Mouse (Mus musculus) limb, embryonic 10.5 days (tissue): ENCODE measurements around the gene Aarsd1. TPM values are rescaled to one million over a fixed set of nuclear protein-coding genes. Genes with fewer than 3 reads are reported as not detected.
A peak's percentile ranks its signal among the peaks of the same experiment; 100 is the strongest.
"Not testable (repeated sequence)": the region's sequence is repeated elsewhere in the genome, so short reads cannot be mapped to it uniquely, and the experiment has no call there.

ENCODE experiments used
- DNase-seq: peaks from one replicate; pipeline ENCODE4 v3.0.0-alpha.2; 2017; ENCODE audit warnings: low spot score
- H3K27ac ChIP-seq: fragments of 300-500 bp; sonication (generic); 2 replicates; pipeline ENCODE4 v1.5.1; 2016; ENCODE audit warnings: mild to moderate bottlenecking
- H3K27me3 ChIP-seq: fragments of 300-500 bp; sonication (generic); 2 replicates; pipeline ENCODE4 v1.6.1; 2016; ENCODE audit warnings: low read depth, mild to moderate bottlenecking; ENCODE audit not compliant: poor library complexity, severe bottlenecking
- H3K36me3 ChIP-seq: fragments of 300-500 bp; sonication (generic); 2 replicates; pipeline ENCODE4 v1.6.1; 2016; ENCODE audit warnings: mild to moderate bottlenecking, moderate library complexity
- H3K4me1 ChIP-seq: fragments of 300-500 bp; sonication (generic); 2 replicates; pipeline ENCODE4 v1.6.1; 2016
- H3K4me3 ChIP-seq: fragments of 300-500 bp; sonication (generic); 2 replicates; pipeline ENCODE4 v1.5.1; 2016; ENCODE audit warnings: mild to moderate bottlenecking, moderate library complexity
- H3K9me3 ChIP-seq: fragments of 300-500 bp; sonication (generic); replicated peaks from 2 replicates; pipeline ENCODE4 v1.6.1; 2016; ENCODE audit warnings: mild to moderate bottlenecking
- WGBS: fragments of 180-500 bp; shearing (Covaris S2); methylation state at CpG from one replicate; pipeline ENCODE4 v1.1.7; 2016; 5-methylcytosine and 5-hydroxymethylcytosine counted together
- polyA plus RNA-seq: library from polyadenylated mRNA; unstranded; fragments of >200 nt; fragmentation: Nextera tagmentation; extraction: Ambion mirVana; gene quantifications from 2 replicates; pipeline ENCODE4 v1.2.1, GENCODE M21; 2016

Gene Aarsd1
- 106 and 111 TPM in 2 replicates for polyA plus RNA-seq

- under 1% methylated on average over 45 of the region's 45 CpGs for WGBS
- Histone ChIP-seq H3K9me3 (no peaks in the 10 kb centered on the region), H3K4me1 (peaks cover 9% of the 10 kb centered on the region), H3K27me3 (no peaks in the 10 kb centered on the region), H3K36me3 (peaks cover 23% of the 10 kb centered on the region), H3K4me3 (peak within 1 kb of the TSS; percentile 91), H3K27ac (peak within 1 kb of the TSS; percentile 93)
- peak; percentile 93 for DNase-seq
Measured at GRCm38 (mm10) chr11:101417101-101417855, at the start of gene Aarsd1. Gene Aarsd1, minus strand, starts transcription at chr11:101417615.

GRCm38 (mm10) chr11:101466552-101466950 lies 49.1 kb upstream of the Aarsd1 start:
- DNase-seq, H3K36me3 ChIP-seq, H3K9me3 ChIP-seq, H3K27ac ChIP-seq: not testable (repeated sequence)
- peaks cover 72% of the 10 kb centered on the region for H3K4me1 ChIP-seq
- 64% methylated on average over 5 of the region's 5 CpGs for WGBS
- H3K27me3 ChIP-seq: peaks cover 42% of the 10 kb centered on the region
- H3K4me3 ChIP-seq: peak overlapping the region; percentile 67

- H3K27me3 ChIP-seq: peaks cover 37% of the 10 kb centered on the region
- no peaks in the 10 kb centered on the region for H3K9me3 ChIP-seq
- peak within 1 kb of the TSS; percentile 82 for H3K27ac ChIP-seq
- 0 out of 2 replicates have a peak, but pooled peaks cover 3% of the 10 kb centered on the region for H3K36me3 ChIP-seq
- peak within 1 kb of the TSS; percentile 94 for H3K4me3 ChIP-seq
- WGBS: 2% methylated on average over 60 of the region's 60 CpGs
- H3K4me1 ChIP-seq: peaks cover 72% of the 10 kb centered on the region
- DNase-seq: no peak
Measured at GRCm38 (mm10) chr11:101465869-101466551, 48.6 kb upstream of the Aarsd1 start, which contains the start of gene Vat1. Gene Vat1, minus strand, starts transcription at chr11:101466230.

- Histone ChIP-seq H3K4me3 (peak overlapping the region; percentile 67), H3K9me3 (no peaks in the 10 kb centered on the region), H3K27me3 (peaks cover 30% of the 10 kb centered on the region), H3K36me3 (peaks cover 5% of the 10 kb centered on the region; the same call in 1 of the 2 replicates), H3K27ac (peak overlapping the region; percentile 82), H3K4me1 (peaks cover 74% of the 10 kb centered on the region)
- WGBS: 1% methylated on average over 51 of the region's 51 CpGs
- DNase-seq: peak; percentile 79
Measured at GRCm38 (mm10) chr11:101465101-101465868, 47.9 kb upstream of the Aarsd1 start.

- H3K9me3 ChIP-seq: no peaks in the 10 kb centered on the region
- peaks cover 22% of the 10 kb centered on the region for H3K27me3 ChIP-seq
- WGBS: 10% methylated on average over 12 of the region's 12 CpGs
- peaks cover 7% of the 10 kb centered on the region; the same call in 1 of the 2 replicates for H3K36me3 ChIP-seq
- peak within 1 kb of the TSS; percentile 82 for H3K27ac ChIP-seq
- peak within 1 kb of the TSS; percentile 67 for H3K4me3 ChIP-seq
- peak; percentile 56 for DNase-seq
- peaks cover 80% of the 10 kb centered on the region for H3K4me1 ChIP-seq
Measured at GRCm38 (mm10) chr11:101464211-101465100, 47.0 kb upstream of the Aarsd1 start, which contains the start of gene Rnd2. Gene Rnd2, plus strand, starts transcription at chr11:101464999.

- Histone ChIP-seq H3K4me3 (peak overlapping the region; percentile 2; the same call in 1 of the 2 replicates), H3K27me3 (peaks cover 10% of the 10 kb centered on the region), H3K36me3 (peaks cover 7% of the 10 kb centered on the region; the same call in 1 of the 2 replicates), H3K27ac (0 out of 2 replicates have a peak overlapping the region, but pooled peaks have one; percentile 5), H3K9me3 (no peaks in the 10 kb centered on the region), H3K4me1 (peaks cover 82% of the 10 kb centered on the region)
- DNase-seq: no peak
- WGBS: 46% methylated on average over 13 of the region's 13 CpGs
Measured at GRCm38 (mm10) chr11:101462583-101463440, 45.4 kb upstream of the Aarsd1 start.

- DNase-seq: no peak
- peaks cover 8% of the 10 kb centered on the region for H3K27me3 ChIP-seq
- H3K36me3 ChIP-seq: peaks cover 7% of the 10 kb centered on the region; the same call in 1 of the 2 replicates
- peak overlapping the region; percentile 2; the same call in 1 of the 2 replicates for H3K4me3 ChIP-seq
- 93% methylated on average over 14 of the region's 14 CpGs for WGBS
- 0 out of 2 replicates have a peak overlapping the region, but pooled peaks have one; percentile 5 for H3K27ac ChIP-seq
- peaks cover 79% of the 10 kb centered on the region for H3K4me1 ChIP-seq
- H3K9me3 ChIP-seq: no peaks in the 10 kb centered on the region
Measured at GRCm38 (mm10) chr11:101462141-101462540, 44.7 kb upstream of the Aarsd1 start.

- Histone ChIP-seq H3K4me1 (peaks cover 65% of the 10 kb centered on the region), H3K9me3 (no peaks in the 10 kb centered on the region), H3K27me3 (no peaks in the 10 kb centered on the region), H3K4me3 (no peak overlapping the region), H3K36me3 (peaks cover 7% of the 10 kb centered on the region; the same call in 1 of the 2 replicates), H3K27ac (0 out of 2 replicates have a peak overlapping the region, but pooled peaks have one; percentile 27)
- no peak for DNase-seq
- WGBS: 86% methylated on average over 15 of the region's 15 CpGs
Measured at GRCm38 (mm10) chr11:101460321-101460720, 42.9 kb upstream of the Aarsd1 start.

- no peak for DNase-seq
- Histone ChIP-seq H3K9me3 (no peaks in the 10 kb centered on the region), H3K27me3 (no peaks in the 10 kb centered on the region), H3K4me1 (peaks cover 60% of the 10 kb centered on the region), H3K4me3 (no peak overlapping the region), H3K36me3 (peaks cover 7% of the 10 kb centered on the region; the same call in 1 of the 2 replicates), H3K27ac (peak overlapping the region; percentile 27)
- WGBS: 26% methylated on average over 6 of the region's 6 CpGs
Measured at GRCm38 (mm10) chr11:101459716-101460115, 42.3 kb upstream of the Aarsd1 start.

- WGBS: 84% methylated on average over 12 of the region's 12 CpGs
- Histone ChIP-seq H3K36me3 (peaks cover 7% of the 10 kb centered on the region; the same call in 1 of the 2 replicates), H3K27me3 (no peaks in the 10 kb centered on the region), H3K9me3 (no peaks in the 10 kb centered on the region), H3K4me1 (peaks cover 46% of the 10 kb centered on the region), H3K27ac (no peak overlapping the region), H3K4me3 (no peak overlapping the region)
- DNase-seq: no peak
Measured at GRCm38 (mm10) chr11:101458217-101458616, 40.8 kb upstream of the Aarsd1 start.

GRCm38 (mm10) chr11:101457631-101458030 lies 40.2 kb upstream of the Aarsd1 start:
- no peak for DNase-seq
- H3K27ac ChIP-seq: no peak overlapping the region
- no peak overlapping the region for H3K4me3 ChIP-seq
- 90% methylated on average over 9 of the region's 9 CpGs for WGBS
- H3K4me1 ChIP-seq: peaks cover 40% of the 10 kb centered on the region
- no peaks in the 10 kb centered on the region for H3K27me3 ChIP-seq
- peaks cover 7% of the 10 kb centered on the region; the same call in 1 of the 2 replicates for H3K36me3 ChIP-seq
- H3K9me3 ChIP-seq: no peaks in the 10 kb centered on the region
